In genomic region chr15:100636700-100637501, GRCm38 (mm10) we compare ENCODE assay signal across 8 mouse cellular contexts. TPM values are rescaled to one million over a fixed set of nuclear protein-coding genes. Genes with fewer than 3 reads are reported as not detected.
DNase-seq lines count a peak whose midpoint lies in the region; ATAC-seq and TF ChIP-seq lines count a peak whose summit lies in the region.

Smagp (minus strand) TSS chr15:100636940.

- peaks cover 18% of the 10 kb centered on the region for H3K36me3 ChIP-seq in thymus, adult 2 months (ENCODE audit: control insufficient read depth, insufficient read depth, low read length)
- H3K36me3 ChIP-seq in forebrain, embryonic 13.5 days (ENCODE audit: poor library complexity, severe bottlenecking): no peaks in the 10 kb centered on the region
- no peaks in the 10 kb centered on the region for H3K36me3 ChIP-seq in hindbrain, embryonic 13.5 days
- no peaks in the 10 kb centered on the region for H3K36me3 ChIP-seq in limb, embryonic 15.5 days
- H3K36me3 ChIP-seq in midbrain, embryonic 16.5 days (ENCODE audit: control insufficient read depth, insufficient read depth, low read length): no peaks in the 10 kb centered on the region

- peaks cover 21% of the 10 kb centered on the region for H3K4me1 ChIP-seq in thymus, adult 2 months (replicated peaks; ENCODE audit: control insufficient read depth, insufficient read depth, low read length)
- H3K4me1 ChIP-seq in forebrain, embryonic 13.5 days: peaks cover 13% of the 10 kb centered on the region
- H3K4me1 ChIP-seq in hindbrain, embryonic 13.5 days (replicated peaks): peaks cover 16% of the 10 kb centered on the region
- H3K4me1 ChIP-seq in limb, embryonic 15.5 days: peaks cover 27% of the 10 kb centered on the region
- peaks cover 10% of the 10 kb centered on the region for H3K4me1 ChIP-seq in midbrain, embryonic 16.5 days (ENCODE audit: control insufficient read depth, insufficient read depth, low read length)

- H3K27me3 ChIP-seq in thymus, adult 2 months (ENCODE audit: control insufficient read depth, insufficient read depth, low read length): peaks cover 17% of the 10 kb centered on the region
- H3K27me3 ChIP-seq in forebrain, embryonic 13.5 days: peaks cover 63% of the 10 kb centered on the region
- H3K27me3 ChIP-seq in hindbrain, embryonic 13.5 days: peaks cover 73% of the 10 kb centered on the region
- peaks cover 46% of the 10 kb centered on the region for H3K27me3 ChIP-seq in limb, embryonic 15.5 days
- H3K27me3 ChIP-seq in midbrain, embryonic 16.5 days (ENCODE audit: control insufficient read depth, insufficient read depth, low read depth, low read length): peaks cover 40% of the 10 kb centered on the region

- no peak for TF ChIP-seq CTCF in thymus, adult 2 months (IDR thresholded peaks at IDR 0.05; ENCODE audit: borderline replicate concordance, control insufficient read depth, extremely low read depth, insufficient read depth, low read length, poor library complexity)

- no peak within 1 kb of the TSS for H3K27ac ChIP-seq in thymus, adult 2 months (ENCODE audit: control insufficient read depth, insufficient read depth, low read length)
- H3K27ac ChIP-seq in forebrain, embryonic 13.5 days: no peak within 1 kb of the TSS
- no peak within 1 kb of the TSS for H3K27ac ChIP-seq in hindbrain, embryonic 13.5 days
- H3K27ac ChIP-seq in limb, embryonic 15.5 days: peak within 1 kb of the TSS; percentile 67
- H3K27ac ChIP-seq in midbrain, embryonic 16.5 days (ENCODE audit: low read length): no peak within 1 kb of the TSS

- H3K4me2 ChIP-seq in forebrain, embryonic 13.5 days: peak within 1 kb of the TSS; percentile 76
- H3K4me2 ChIP-seq in hindbrain, embryonic 13.5 days: peak within 1 kb of the TSS; percentile 72
- H3K4me2 ChIP-seq in limb, embryonic 15.5 days: peak within 1 kb of the TSS; percentile 99
- peak within 1 kb of the TSS; percentile 77 for H3K4me2 ChIP-seq in midbrain, embryonic 16.5 days (ENCODE audit: low read length)

- H3K4me3 ChIP-seq in thymus, adult 2 months (ENCODE audit: control insufficient read depth, insufficient read depth, low read length): peak within 1 kb of the TSS; percentile 37
- H3K4me3 ChIP-seq in forebrain, embryonic 13.5 days: peak within 1 kb of the TSS; percentile 43
- H3K4me3 ChIP-seq in hindbrain, embryonic 13.5 days: peak within 1 kb of the TSS; percentile 47
- H3K4me3 ChIP-seq in limb, embryonic 15.5 days: peak within 1 kb of the TSS; percentile 59
- peak within 1 kb of the TSS; percentile 40 for H3K4me3 ChIP-seq in midbrain, embryonic 16.5 days (ENCODE audit: low read depth, low read length)

- no peak for TF ChIP-seq POLR2A in thymus, adult 2 months (IDR thresholded peaks at IDR 0.05; ENCODE audit: control insufficient read depth, extremely low read depth, insufficient read depth, low read length, poor library complexity)

- no peak for DNase-seq in thymus, adult 2 months
- no peak for DNase-seq in thymus, postnatal 14 days
- no peak for DNase-seq in MN1 (ENCODE audit: low spot score)
- DNase-seq in cerebellum, postnatal 25 days: no peak

- H3K9ac ChIP-seq in forebrain, embryonic 13.5 days: peak within 1 kb of the TSS; percentile 37
- H3K9ac ChIP-seq in hindbrain, embryonic 13.5 days: peak within 1 kb of the TSS; percentile 53
- peak within 1 kb of the TSS; percentile 45 for H3K9ac ChIP-seq in limb, embryonic 15.5 days
- H3K9ac ChIP-seq in midbrain, embryonic 16.5 days (ENCODE audit: low read depth, low read length): peak within 1 kb of the TSS; percentile 52

- under 1% methylated on average over 77 of the region's 77 CpGs for WGBS in thymus, adult 2 months
- under 1% methylated on average over 76 of the region's 77 CpGs for WGBS in forebrain, embryonic 13.5 days
- WGBS in hindbrain, embryonic 13.5 days: 1% methylated on average over 52 of the region's 77 CpGs
- under 1% methylated on average over 77 of the region's 77 CpGs for WGBS in limb, embryonic 15.5 days
- 1% methylated on average over 75 of the region's 77 CpGs for WGBS in midbrain, embryonic 16.5 days

- no peaks in the 10 kb centered on the region for H3K9me3 ChIP-seq in forebrain, embryonic 13.5 days (replicated peaks)
- H3K9me3 ChIP-seq in hindbrain, embryonic 13.5 days: no peaks in the 10 kb centered on the region
- no peaks in the 10 kb centered on the region for H3K9me3 ChIP-seq in limb, embryonic 15.5 days
- no peaks in the 10 kb centered on the region for H3K9me3 ChIP-seq in midbrain, embryonic 16.5 days (replicated peaks; ENCODE audit: control insufficient read depth, low read length, poor library complexity, severe bottlenecking)

- ATAC-seq in forebrain, embryonic 13.5 days: no peak
- ATAC-seq in hindbrain, embryonic 13.5 days (ENCODE audit: low FRiP score): no peak
- 0 out of 2 replicates have a peak, but pooled peaks have one; percentile 12 for ATAC-seq in limb, embryonic 15.5 days (ENCODE audit: insufficient number of reproducible peaks, low FRiP score, low TSS enrichment, low read depth)
- no peak for ATAC-seq in midbrain, embryonic 16.5 days

RNA-seq across cellular contexts. Expression of gene Smagp, which starts in this region (rescaled TPM):
- polyA plus RNA-seq in thymus, adult 2 months (2012; rRNA removed): 11.0 and 11.7 TPM in 2 replicates
- polyA plus RNA-seq in forebrain, embryonic 13.5 days (2015; fragmentation: Nextera tagmentation; extraction: Ambion mirVana): 1.7 and 2.1 TPM in 2 replicates
- 4.0 and 4.1 TPM in 2 replicates for polyA plus RNA-seq in hindbrain, embryonic 13.5 days (2015; fragmentation: Nextera tagmentation; extraction: Ambion mirVana)
- 34.8 and 36.6 TPM in 2 replicates for polyA plus RNA-seq in limb, embryonic 15.5 days (2015; fragmentation: Nextera tagmentation; extraction: Ambion mirVana)
- 3.2 and 3.4 TPM in 2 replicates for polyA plus RNA-seq in midbrain, embryonic 16.5 days (2015; fragmentation: Nextera tagmentation; extraction: Ambion mirVana)
